Mouse (Mus musculus) ES-Bruce4 (cell line): ENCODE measurements around the gene H2-Q7.
"Not testable (repeated sequence)": the region's sequence is repeated elsewhere in the genome, so short reads cannot be mapped to it uniquely, and the experiment has no call there.

Source experiments
- CTCF ChIP-seq: IDR thresholded peaks from one replicate; pipeline ENCODE4 v1.8.1; 2011; ENCODE audit warnings: low read depth, low read length
- EP300 ChIP-seq: IDR thresholded peaks from 2 replicates; pipeline ENCODE4 v1.6.1; 2011; ENCODE audit warnings: low read depth, low read length; ENCODE audit not compliant: insufficient read depth
- POLR2A ChIP-seq: IDR thresholded peaks from one replicate; pipeline ENCODE4 v1.8.1; 2011; ENCODE audit warnings: low read length; ENCODE audit not compliant: insufficient read depth

- not testable (repeated sequence) for TF ChIP-seq CTCF, POLR2A, EP300
Measured at GRCm38 (mm10) chr17:35393864-35394800, 44.8 kb upstream of the H2-Q7 start.
